Mouse (Mus musculus) heart, postnatal 25 days (tissue): ENCODE data around the gene Ltn1. TPM values are rescaled to one million over a fixed set of nuclear protein-coding genes. Genes with fewer than 3 reads are reported as not detected.

Experiments used
- total RNA-seq, 2 experiments: library from RNA; stranded (reverse); gene quantifications; 2 replicates each; pipeline ENCODE4 v1.2.3; 2021

Gene Ltn1
- total RNA-seq, 2 experiments from 2014 or later, result 19.7 to 21.8 TPM

Other genes with a start within 250 kb of the Ltn1 start
- gene N6amt1, start 78.4 kb downstream of the Ltn1 start, total RNA-seq, result 10 to 100 TPM; 16.0 to 17.2 TPM
- gene Rwdd2b, start 8.0 kb upstream of the Ltn1 start, total RNA-seq, result 1 to 10 TPM; 4.9 to 5.8 TPM
- gene Usp16, start 22.1 kb upstream of the Ltn1 start, total RNA-seq, result 10 to 100 TPM; 46.1 to 47.1 TPM
- 100 to 1,000 TPM; 144 to 174 TPM for gene Cct8, start 63.3 kb upstream of the Ltn1 start, total RNA-seq
- 1 to 10 TPM; 2.2 to 2.3 TPM for gene Map3k7cl, start 120.7 kb upstream of the Ltn1 start, total RNA-seq